Mouse (Mus musculus): Measurements from ENCODE around the gene Gm13420. TPM values are rescaled to one million over a fixed set of nuclear protein-coding genes. Genes with fewer than 3 reads are reported as not detected.
A peak's percentile ranks its signal among the peaks of the same experiment; 100 is the strongest.
"Not testable (repeated sequence)": the region's sequence is repeated elsewhere in the genome, so short reads cannot be mapped to it uniquely, and the experiment has no call there.

The Gm13420 gene
- total RNA-seq, 2 experiments from 2014 or later = 1.4 to 2.2 TPM

DNA sequence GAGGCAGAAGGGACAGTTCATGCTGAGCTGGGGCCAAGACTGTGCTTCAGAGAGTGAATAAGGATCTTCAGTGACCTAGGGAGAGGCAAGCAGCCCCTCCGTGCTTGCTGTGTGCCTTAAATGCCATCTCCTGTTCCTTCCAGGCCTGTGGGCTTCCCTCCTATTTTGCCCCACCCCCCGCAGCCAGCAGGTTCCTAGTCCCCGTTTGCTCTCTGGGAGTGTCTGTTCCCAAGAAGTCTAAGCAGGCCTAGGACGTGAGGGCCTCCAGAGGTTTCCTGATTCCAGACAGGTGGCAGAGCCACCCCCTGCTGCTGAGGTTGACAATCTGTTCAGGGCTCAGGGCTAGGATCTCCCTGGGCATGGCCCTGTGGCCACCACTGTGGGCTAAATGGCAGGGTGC, 12.7 kb downstream of the Gm13420 start:
- DNase-seq (ENCODE audit: low spot score in 2 of 2) = no peak

DNA sequence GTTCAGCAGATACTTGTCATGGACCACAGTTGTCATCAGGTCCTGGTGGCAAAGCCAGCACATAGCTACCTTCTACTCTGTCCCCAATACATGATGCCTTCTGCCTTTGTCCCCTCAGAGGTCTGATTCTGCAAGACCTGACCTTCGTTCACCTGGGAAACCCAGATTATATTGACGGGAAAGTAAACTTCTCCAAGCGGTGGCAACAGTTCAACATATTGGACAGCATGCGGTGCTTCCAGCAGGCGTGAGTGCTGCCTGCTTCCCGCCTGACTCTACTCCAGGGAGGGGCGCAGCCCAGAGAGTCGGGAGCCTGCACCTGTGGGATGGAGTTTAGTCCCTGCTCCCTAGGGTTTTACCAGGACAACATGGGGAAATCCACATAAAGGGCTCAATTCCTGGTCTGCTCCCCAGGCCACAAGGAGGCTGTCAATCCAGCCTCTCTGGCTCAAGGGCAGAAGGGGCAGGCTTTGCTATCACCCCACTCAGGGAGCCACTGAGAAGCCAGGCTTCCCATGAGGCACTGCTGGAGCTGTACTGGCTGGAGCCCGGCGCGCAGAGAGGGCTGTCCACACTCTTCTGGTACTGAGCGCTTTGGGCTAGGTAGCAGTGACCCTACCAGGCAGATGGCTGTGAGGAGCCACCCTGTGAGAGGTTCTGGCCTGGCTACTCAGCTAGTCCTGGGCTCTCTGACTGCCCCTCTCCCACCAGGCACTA, 14.1 kb downstream of the Gm13420 start:
- no peak for DNase-seq (ENCODE audit: low spot score in 2 of 2)

DNA sequence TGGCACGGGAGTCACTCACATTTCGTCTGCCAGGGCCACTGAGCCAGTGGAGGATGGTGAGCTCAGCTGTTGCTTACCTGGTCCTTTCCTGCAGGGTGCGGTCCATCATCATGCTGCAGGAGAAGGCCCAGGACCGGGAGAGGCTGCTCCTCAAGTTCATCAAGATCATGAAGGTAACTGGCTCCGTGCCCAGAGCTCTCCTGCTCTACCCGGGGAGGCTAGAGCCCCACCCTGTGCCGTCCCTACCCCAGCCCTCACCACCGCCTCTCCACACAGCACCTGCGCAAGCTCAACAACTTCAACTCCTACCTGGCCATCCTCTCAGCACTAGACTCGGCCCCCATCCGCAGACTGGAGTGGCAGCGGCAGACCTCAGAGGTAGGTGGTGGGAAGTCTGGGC, 15.8 kb downstream of the Gm13420 start:
- DNase-seq (ENCODE audit: low spot score in 2 of 2) = no peak

DNA sequence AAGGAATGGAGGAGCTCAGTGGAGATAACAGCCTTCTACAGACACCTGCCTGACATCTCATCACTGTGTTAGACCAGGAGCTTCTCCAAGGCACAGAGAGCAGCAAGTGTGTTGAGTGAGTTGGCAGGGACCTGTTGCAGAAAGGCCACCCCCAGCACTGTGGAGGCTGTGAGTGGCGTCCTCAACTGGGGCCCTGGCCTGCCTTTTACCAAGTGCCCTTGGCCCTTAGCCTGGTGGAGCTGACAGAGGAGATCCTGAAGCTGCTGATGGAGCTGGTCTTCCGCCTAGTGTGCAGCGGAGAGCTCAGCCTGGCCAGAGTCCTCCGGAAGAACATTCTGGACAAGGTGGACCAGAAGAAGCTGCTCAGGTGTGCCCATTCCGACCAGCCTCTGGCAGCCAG, 18.1 kb downstream of the Gm13420 start:
- no peak for DNase-seq (ENCODE audit: low spot score in 2 of 2)

DNA sequence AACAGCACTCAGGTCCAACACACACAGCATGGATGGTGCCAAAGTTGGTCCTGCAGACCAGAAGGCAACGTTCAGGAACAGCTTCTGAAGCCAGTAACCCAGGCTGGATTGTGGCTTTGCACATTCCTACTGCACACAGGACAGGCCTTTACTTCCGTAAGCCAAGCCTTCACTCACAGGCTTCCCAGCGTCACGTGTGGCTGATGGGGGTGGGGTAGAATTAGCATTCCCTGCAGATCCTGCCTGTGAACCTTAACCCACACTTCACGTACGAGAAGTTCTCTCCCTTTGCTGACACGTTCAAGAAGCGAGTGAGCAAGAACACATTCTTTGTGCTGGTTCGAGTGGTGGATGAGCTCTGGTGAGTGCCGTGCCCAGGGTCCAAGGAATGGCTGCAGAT, 18.9 kb downstream of the Gm13420 start:
- no peak for DNase-seq (ENCODE audit: low spot score in 2 of 2)

DNA sequence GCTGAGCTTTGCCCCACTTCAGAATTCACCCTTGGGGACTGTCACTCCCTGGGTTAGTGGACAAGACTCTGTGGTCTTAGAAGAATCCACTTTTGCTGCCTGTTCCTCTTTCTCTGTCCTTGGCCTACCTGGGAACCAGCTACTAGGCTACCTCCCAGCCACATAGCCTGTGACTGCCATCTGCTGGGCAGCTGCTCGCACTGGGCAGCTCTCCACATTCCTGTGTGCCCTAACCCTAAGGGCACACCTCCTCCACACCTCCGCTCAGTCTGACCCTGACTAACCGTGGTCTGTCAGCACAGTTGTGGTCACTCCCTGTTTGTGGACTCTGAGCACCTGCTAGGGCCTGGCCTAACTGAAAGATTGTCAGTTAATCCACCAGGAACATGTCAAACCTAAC, 19.9 kb downstream of the Gm13420 start:
- peak in 1 of 2 experiments; percentile 51 for DNase-seq (ENCODE audit: low spot score in 2 of 2)

DNA sequence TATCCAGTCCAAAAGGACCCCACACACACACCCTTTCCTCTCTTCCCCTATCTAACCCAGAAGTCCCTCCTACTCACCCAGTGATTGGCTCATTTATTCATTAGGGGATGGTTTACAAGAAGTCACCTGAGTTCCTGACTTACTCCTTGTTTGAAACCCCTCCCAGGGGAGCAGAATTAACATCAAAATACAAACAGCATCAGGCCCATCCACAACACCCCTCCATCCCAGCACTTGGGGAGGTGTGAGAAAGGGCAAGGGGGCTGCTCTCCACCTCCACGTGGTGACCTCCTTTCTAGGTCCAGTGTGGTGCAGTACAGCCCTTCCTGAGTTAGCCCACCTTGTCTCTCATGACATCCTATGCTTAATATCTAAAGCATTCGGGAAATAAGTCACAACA, 22.0 kb downstream of the Gm13420 start:
- DNase-seq (ENCODE audit: low spot score in 2 of 2) = no peak

DNA sequence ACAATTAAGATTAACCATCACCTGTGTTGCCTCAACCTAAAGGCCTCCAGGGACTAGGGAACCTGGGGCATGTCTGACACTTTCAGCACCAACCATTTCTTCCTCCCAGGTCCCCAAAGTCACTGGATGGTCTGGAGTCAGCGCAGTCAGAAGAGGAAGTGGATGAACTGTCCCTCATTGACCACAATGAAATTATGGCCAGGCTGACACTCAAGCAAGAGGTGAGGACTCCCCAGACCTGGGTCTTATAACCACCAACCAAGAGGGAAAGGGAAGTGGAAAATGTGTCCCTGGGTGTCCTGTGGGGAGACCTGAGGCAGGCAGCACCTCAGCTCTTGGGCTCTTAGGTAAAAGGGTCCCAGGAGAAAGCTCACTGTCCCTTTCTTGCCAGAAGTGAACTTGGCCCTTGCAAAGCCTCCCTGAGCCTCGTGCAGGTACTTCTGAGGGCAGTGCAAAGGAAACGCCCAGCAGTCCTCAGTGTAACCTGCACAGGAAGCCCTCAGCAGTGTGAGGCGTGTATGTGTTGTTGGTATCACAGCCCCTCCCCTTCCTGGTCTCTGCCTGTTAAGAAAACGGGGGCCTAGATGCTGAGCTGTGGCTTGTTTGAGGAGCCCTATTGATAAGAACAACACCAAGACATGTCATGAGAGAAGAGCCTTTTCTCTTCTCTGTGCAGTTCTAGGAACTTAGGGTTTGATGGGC, 26.7 kb downstream of the Gm13420 start:
- DNase-seq (ENCODE audit: low spot score in 2 of 2) = no peak

DNA sequence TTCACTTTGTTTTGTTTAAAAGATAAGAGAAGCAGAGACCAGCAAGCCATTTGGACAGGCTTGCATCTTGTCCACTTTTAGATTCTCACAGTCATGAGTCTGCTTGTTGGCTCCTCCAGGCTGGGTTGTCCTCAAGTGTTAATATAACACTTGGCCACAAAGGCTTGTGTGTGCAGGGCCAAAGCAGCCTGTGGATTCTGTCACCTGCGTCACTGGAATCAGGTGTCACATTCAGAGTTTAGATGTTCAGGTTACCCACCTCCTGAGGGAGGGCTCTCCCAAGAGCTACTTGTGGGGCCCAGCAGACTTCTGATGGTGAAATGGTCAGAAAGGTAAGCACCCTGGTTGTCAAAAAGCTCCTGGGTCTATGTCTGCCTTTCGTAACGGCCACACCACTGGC, 28.4 kb downstream of the Gm13420 start:
- DNase-seq (ENCODE audit: low spot score in 2 of 2) = no peak

DNA sequence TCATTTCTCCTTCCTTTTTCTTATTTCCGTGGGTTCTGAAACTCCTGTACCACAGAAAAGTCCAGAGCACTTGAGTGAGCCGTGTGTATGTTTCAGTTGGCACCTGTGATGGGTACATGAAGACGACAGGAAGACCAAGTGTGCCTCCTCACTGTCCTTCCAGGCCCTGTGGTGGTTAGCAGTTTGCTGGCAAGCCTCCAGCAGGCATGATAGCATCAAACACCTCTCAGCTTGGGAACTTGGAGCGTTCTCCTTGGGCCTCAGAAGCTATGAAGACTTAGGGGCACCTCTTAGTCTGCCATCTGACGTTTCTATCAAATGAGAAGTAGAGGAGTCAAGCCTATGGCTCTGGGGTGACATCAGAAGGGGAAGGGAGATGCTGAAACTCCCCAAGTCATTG, 32.9 kb downstream of the Gm13420 start:
- DNase-seq (ENCODE audit: low spot score in 2 of 2) = no peak

DNA sequence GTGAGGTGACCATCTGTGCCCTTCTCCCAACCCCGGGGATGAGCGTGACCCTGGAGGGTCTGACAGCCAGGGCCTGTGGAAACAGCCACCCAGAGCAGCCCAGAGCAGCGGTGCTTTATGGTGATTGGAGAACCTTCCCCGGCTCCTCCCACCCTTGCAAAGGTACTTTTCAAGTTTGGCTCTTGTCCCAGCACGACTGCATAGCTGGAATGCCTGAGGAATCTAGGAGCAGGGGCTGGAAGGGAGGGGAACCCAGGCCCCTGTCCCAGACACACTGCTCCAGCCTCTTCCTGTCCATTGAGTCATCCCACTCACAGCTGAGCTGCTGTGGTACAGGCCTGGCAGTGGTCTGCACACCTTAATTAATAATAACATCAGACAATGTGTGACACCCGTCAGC, 34.8 kb downstream of the Gm13420 start:
- no peak for DNase-seq (ENCODE audit: low spot score in 2 of 2)

DNA sequence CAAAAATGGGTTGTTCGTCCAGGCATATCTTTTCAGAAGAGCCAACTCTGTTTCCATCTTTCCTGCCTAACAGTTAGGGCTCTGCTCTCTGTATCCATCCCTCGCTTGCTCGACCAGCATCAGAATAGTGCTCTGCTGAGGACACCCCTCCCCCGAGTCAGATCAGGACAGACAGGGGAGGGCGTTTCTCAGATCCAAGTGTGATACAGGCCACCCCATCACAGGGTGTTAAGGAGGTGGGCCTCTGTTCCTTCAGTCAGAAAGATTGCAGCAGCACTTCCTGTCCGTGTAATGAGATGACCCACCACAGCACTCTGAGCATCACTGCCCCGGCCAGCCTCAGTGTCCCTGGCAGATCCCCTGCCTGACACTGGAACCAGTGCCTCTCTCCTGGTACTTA, 35.3 kb downstream of the Gm13420 start:
- DNase-seq (ENCODE audit: low spot score in 2 of 2) = no peak

DNA sequence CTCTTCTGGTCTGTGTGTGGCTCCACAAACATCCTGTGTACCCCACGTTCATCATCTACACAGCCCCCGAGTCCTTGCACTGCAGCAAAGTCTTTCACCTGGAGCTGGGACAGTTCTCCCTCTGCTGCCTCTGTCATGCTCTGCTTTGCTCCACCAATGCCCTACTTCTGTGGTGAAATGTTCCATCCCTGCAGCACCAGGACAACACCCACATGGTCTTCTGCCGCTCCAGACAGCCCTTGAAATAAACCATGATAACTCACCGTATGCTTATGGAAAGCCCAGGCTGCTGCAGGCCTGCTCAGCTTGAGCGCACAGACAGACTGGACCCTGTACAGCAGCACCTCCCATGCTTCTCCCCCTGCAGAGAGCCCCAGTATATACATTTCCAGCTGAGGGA, 37.4 kb downstream of the Gm13420 start:
- no peak for DNase-seq (ENCODE audit: low spot score in 2 of 2)

DNA sequence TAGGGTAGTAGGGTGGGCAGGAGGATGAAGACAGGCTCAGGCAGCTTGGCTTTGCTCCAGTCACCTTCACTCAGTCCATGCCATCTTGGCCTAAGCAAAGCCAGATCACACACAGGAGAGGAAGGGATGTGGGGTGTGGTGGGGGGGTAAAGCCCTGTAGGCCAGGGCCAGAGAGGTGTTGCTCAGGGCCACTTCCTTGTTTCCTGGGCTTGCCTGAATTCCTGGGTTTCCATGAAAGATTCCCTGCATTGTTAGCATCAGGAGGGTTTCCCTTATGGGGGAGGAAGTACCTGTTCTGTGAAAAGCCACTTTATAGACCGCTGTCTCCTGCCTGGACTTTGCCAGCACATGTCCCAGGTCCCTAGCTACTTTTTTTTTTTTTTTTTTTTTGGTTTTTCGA, 38.0 kb downstream of the Gm13420 start:
- DNase-seq (ENCODE audit: low spot score in 2 of 2) = no peak

DNA sequence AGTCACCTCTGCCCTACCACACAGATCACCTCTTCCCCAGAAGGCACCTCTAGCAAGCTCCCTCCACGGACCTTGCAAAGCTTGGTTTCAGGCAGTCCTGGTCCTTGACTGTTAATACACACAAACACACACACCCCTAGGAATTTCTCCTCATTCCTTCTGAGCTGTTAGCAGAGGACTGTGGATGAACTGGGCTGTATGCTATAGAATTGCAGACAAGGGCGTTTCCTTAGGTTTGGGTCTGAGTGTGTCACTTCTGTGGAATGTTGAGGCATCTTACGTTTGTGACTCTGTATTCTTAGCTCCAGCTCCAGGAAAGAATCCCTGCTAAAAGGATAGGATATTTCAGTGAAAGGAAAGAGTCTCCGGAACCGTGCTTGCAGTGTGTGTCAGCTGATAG, 39.6 kb downstream of the Gm13420 start:
- no peak for DNase-seq (ENCODE audit: low spot score in 2 of 2)

DNA sequence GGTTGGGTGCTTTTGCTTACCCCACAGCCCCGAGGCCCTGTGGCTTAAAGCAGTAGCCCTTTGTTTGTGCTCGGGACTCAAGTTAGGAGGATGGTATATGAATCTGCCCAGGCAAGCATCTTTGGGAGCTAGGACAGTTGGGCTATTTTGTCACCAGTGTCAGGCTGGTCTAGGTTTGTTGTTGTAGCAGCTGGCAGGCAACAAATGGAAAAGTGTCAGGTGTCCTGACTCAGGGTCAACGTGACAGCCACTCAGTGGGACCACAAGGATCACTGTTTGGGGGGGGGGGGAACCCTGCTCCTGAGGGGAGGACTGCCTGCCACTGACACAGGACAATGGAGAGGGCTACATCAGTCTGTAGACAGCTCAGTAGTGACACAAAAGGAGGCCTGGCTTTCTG, 40.4 kb downstream of the Gm13420 start:
- no peak for DNase-seq (ENCODE audit: low spot score in 2 of 2)

DNA sequence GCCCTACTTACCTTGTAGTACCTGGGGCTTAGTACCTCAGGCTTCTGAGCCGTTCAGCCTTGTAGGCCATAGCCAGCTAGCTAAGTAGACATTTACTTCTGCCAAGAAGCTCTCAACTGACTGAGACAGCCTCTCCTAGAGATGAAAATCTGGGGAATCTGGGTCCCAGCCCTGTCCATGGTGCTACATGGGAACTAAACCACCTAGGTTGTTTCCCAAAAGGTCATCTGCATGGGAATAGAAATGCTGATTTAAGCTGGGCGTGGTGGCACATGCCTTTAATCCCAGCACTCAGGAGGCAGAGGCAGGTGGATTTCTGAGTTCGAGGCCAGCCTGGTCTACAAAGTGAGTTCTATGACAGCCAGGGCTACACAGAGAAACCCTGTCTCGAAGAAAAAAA, 43.3 kb downstream of the Gm13420 start:
- not testable (repeated sequence) for DNase-seq (ENCODE audit: low spot score in 2 of 2)

DNA sequence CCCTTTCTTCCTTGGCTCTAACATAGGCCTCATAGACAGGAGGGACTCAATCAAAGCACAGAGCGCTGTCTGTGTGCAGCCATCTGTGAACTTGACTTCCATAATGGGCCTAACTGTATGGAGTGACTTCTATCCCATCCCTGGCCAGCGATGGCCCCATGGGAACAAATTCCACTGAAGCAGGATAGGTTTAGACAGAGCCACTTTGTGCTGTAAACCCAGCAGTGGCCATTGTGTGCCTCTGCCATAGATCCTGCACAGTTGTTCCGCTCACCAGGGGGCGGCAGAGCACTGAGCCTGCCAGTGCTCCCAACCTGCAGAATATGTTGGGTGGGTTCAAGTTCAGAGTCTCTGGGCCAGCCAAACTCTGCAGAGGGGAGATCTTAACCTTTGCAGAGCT, 43.8 kb downstream of the Gm13420 start:
- DNase-seq (ENCODE audit: low spot score in 2 of 2) = peak; percentile 36 to 60

DNA sequence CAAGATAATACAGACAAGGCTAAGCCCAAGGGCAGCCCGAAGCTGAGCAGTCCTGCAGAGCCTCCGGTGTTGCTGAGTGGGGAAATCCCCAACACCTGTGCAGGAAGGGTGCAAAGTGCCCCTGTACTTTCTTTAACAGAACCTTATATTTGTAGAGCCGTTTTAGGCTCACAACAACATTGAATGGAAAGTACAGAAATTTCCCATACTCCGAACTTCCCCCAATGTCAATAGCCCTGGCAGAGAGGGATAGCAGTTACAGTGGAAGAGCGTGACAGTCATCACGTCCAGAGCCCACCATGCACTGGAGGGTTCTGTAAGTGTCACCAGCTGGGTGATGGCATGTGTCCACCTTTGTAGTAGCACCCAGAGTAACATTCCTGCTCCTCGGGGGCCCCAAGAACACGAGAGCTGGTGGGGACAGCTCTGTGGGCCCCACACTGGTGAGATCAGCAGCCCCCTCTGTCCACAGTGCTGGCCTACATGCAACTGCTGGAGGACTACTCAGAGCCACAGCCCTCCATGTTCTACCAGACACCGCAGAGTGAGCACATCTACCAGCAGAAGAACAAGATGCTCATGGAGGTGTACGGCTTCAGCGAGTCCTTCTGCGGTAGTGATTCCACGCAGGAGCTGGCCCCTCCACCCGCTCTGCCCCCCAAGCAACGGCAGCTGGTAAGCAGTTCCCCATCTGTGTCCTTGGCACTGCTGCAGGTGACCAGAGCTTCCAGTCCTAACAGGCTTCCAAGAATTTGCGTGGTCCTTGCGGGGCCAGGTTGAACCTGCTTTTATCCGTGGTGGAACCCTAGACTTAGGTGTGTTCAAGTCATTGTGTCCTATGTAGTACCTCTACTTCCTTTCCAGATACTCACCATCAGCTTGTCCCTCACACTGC, 44.5 kb downstream of the Gm13420 start:
- peak in 1 of 2 experiments; percentile 37 for DNase-seq (ENCODE audit: low spot score in 2 of 2)

DNA sequence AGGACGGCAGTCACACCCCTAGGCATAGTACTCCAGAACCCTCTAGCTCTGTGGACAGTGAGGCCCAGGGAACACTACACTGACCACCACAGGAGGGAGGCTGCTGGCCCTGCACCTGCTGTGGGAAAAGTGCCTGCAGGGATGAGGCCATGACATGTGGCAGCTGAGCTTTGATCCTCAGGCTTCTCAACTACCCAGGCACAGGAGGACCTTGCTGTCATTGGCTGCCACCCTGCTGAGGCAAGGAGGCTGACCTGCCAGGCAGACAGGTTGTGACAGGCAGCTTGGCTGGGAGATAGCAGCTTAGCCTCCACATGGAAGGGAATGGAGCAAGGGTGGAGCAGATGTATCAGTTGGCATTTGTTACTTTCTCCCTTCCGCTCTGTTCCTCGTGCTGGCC, 46.0 kb downstream of the Gm13420 start:
- no peak for DNase-seq (ENCODE audit: low spot score in 2 of 2)

DNA sequence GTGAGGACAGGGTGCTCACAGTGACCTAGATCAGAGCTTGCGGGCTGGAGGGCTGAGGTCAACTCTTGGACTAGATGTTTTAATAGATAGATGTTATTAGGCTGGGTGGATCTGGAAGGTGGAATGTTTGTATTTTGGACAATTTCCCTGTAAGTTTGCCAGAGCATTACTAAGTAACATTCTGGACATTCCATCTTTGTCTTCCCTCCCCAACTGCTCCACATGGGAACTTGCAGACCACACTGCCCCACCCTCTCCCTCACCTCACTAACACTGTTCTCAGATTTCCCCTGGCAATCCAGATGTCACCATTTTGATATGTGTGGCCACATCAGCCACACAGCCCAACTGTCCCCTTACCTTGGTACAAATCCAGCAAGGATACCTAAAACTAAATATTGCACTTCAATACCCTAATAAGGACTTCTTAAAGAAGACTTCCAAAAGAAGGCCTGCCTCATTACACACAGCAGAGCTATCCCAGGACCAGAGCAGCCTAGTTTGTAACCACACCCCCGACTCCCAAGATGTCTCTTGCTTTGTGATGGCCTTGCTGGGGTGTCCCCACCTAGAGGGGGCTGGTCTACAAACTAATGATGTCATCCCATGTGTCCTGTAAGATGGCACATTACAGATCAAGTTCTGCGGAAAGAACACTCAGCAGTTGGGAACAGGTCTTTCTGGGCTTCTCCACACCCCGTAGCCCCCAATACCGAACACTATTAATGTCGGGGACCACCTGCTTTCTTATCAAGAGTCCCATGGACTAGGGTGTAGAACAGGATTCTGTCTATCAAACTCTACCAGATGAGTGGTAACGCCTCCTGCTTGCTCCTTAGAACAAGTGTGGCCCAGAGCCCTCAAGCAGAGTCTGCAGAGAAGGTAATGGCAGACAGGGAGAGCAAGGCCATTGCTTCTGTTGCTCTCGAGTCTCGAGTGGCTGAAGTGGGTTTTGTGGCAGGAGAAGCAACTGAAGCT, 48.1 kb downstream of the Gm13420 start:
- DNase-seq (ENCODE audit: low spot score in 2 of 2) = no peak

Data from layer of hippocampus, postnatal 10 days (tissue).